ENCODE assay signal across 8 mouse cellular contexts in the genomic region with DNA sequence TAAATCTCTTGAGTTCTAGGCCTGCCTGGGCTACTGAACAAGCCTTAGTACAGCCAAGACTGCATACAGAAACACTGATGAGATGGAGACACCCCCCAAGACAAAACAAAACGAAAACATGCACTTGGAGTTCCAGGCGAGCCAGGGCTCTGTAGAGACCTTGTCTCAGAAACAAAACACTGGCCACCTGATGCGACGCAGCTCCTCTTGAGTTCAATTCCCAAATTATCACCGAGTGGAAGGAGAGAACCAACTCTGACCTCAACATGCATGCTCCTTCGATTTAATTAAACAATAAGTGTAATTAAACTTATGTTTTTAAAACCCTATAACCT. TPM values are rescaled to one million over a fixed set of nuclear protein-coding genes. Genes with fewer than 3 reads are reported as not detected.
DNase-seq lines count a peak whose midpoint lies in the region; ATAC-seq lines count a peak whose summit lies in the region.

No protein-coding gene starts in this region.

- H3K27ac ChIP-seq in embryonic facial prominence, embryonic 11.5 days (replicated peaks; ENCODE audit: low read depth, low read length) = peak overlapping the region; percentile 57; the same call in 1 of the 2 replicates
- H3K27ac ChIP-seq in intestine, embryonic 16.5 days (ENCODE audit: low read length) = peak overlapping the region; percentile 98
- peak overlapping the region; percentile 92 for H3K27ac ChIP-seq in midbrain, embryonic 14.5 days (replicated peaks; ENCODE audit: low read depth, low read length)

- H3K27me3 ChIP-seq in embryonic facial prominence, embryonic 11.5 days (ENCODE audit: control insufficient read depth, insufficient read depth, low read length) = no peaks in the 10 kb centered on the region
- H3K27me3 ChIP-seq in intestine, embryonic 16.5 days (replicated peaks; ENCODE audit: control insufficient read depth, insufficient read depth, low read length) = no peaks in the 10 kb centered on the region
- H3K27me3 ChIP-seq in midbrain, embryonic 14.5 days (ENCODE audit: control insufficient read depth, insufficient read depth, low read length) = no peaks in the 10 kb centered on the region

- peak; percentile 24 for DNase-seq in kidney, postnatal 10 days
- DNase-seq in kidney, adult 11 months = no peak
- peak; percentile 52 for DNase-seq in embryonic facial prominence, embryonic 11.5 days (ENCODE audit: low spot score)
- no peak for DNase-seq in midbrain, embryonic 14.5 days
- no peak for DNase-seq in MN1 (ENCODE audit: low spot score)
- no peak for DNase-seq in layer of hippocampus, adult 11-12 months (ENCODE audit: low spot score)
- DNase-seq in urinary bladder, postnatal 4 days (ENCODE audit: low spot score in 2 of 2) = no peak

- 23% methylated on average over 6 of the region's 6 CpGs for WGBS in embryonic facial prominence, embryonic 11.5 days
- 23% methylated on average over 6 of the region's 6 CpGs for WGBS in intestine, embryonic 16.5 days
- 30% methylated on average over 6 of the region's 6 CpGs for WGBS in midbrain, embryonic 14.5 days

- H3K4me3 ChIP-seq in embryonic facial prominence, embryonic 11.5 days (ENCODE audit: low read depth, low read length) = peak overlapping the region; percentile 70
- H3K4me3 ChIP-seq in intestine, embryonic 16.5 days (ENCODE audit: low read length) = peak overlapping the region; percentile 82
- H3K4me3 ChIP-seq in midbrain, embryonic 14.5 days (replicated peaks; ENCODE audit: low read depth, low read length) = peak overlapping the region; percentile 73

- H3K4me1 ChIP-seq in embryonic facial prominence, embryonic 11.5 days (ENCODE audit: control insufficient read depth, insufficient read depth, low read length) = no peaks in the 10 kb centered on the region
- peaks cover 30% of the 10 kb centered on the region for H3K4me1 ChIP-seq in intestine, embryonic 16.5 days (ENCODE audit: control insufficient read depth, insufficient read depth, low read length)
- peaks cover 10% of the 10 kb centered on the region for H3K4me1 ChIP-seq in midbrain, embryonic 14.5 days (ENCODE audit: control insufficient read depth, insufficient read depth, low read length)

- H3K36me3 ChIP-seq in embryonic facial prominence, embryonic 11.5 days (replicated peaks; ENCODE audit: control insufficient read depth, insufficient read depth, low read depth, low read length) = peaks cover 4% of the 10 kb centered on the region
- peaks cover 1% of the 10 kb centered on the region; the same call in 1 of the 2 replicates for H3K36me3 ChIP-seq in intestine, embryonic 16.5 days (ENCODE audit: control insufficient read depth, insufficient read depth, low read length)
- peaks cover 29% of the 10 kb centered on the region for H3K36me3 ChIP-seq in midbrain, embryonic 14.5 days (ENCODE audit: control insufficient read depth, insufficient read depth, low read length)

- peak overlapping the region; percentile 82 for H3K9ac ChIP-seq in embryonic facial prominence, embryonic 11.5 days (replicated peaks; ENCODE audit: low read length)
- peak overlapping the region; percentile 95; the same call in 1 of the 2 replicates for H3K9ac ChIP-seq in intestine, embryonic 16.5 days (ENCODE audit: low read depth, low read length)
- H3K9ac ChIP-seq in midbrain, embryonic 14.5 days (replicated peaks; ENCODE audit: low read length) = peak overlapping the region; percentile 88

- no peaks in the 10 kb centered on the region for H3K9me3 ChIP-seq in embryonic facial prominence, embryonic 11.5 days (replicated peaks; ENCODE audit: control insufficient read depth, low read length)
- H3K9me3 ChIP-seq in intestine, embryonic 16.5 days (ENCODE audit: control insufficient read depth, low read length) = no peaks in the 10 kb centered on the region
- no peaks in the 10 kb centered on the region for H3K9me3 ChIP-seq in midbrain, embryonic 14.5 days (ENCODE audit: control insufficient read depth, low read length)

- ATAC-seq in embryonic facial prominence, embryonic 11.5 days (replicated peaks; ENCODE audit: insufficient number of reproducible peaks, low FRiP score, low TSS enrichment, low read depth) = 0 out of 2 replicates have a peak, but pooled peaks have one; percentile 1
- no peak for ATAC-seq in intestine, embryonic 16.5 days
- peak; percentile 7; the same call in 1 of the 2 replicates for ATAC-seq in midbrain, embryonic 14.5 days (ENCODE audit: low FRiP score, low TSS enrichment)

- peak overlapping the region; percentile 59 for H3K4me2 ChIP-seq in embryonic facial prominence, embryonic 11.5 days (ENCODE audit: low read depth, low read length)
- H3K4me2 ChIP-seq in intestine, embryonic 16.5 days (ENCODE audit: low read depth, low read length) = peak overlapping the region; percentile 74
- H3K4me2 ChIP-seq in midbrain, embryonic 14.5 days (ENCODE audit: low read length) = peak overlapping the region; percentile 85

RNA-seq across cellular contexts. Expression of a gene that starts 0.2 kb away (rescaled TPM):
- 888 and 899 TPM in 2 replicates for polyA plus RNA-seq in embryonic facial prominence, embryonic 11.5 days (2014; fragmentation: Nextera tagmentation; extraction: Ambion mirVana)
- 1,298 and 1,315 TPM in 2 replicates for polyA plus RNA-seq in intestine, embryonic 16.5 days (2015; fragmentation: Nextera tagmentation; extraction: Ambion mirVana)
- 476 and 480 TPM in 2 replicates for polyA plus RNA-seq in midbrain, embryonic 14.5 days (2014; fragmentation: Nextera tagmentation; extraction: Ambion mirVana)

RNA-seq across cellular contexts. Expression of a gene that starts 9.1 kb away (rescaled TPM):
- 128 and 149 TPM in 2 replicates for polyA plus RNA-seq in embryonic facial prominence, embryonic 11.5 days (2014; fragmentation: Nextera tagmentation; extraction: Ambion mirVana)
- polyA plus RNA-seq in intestine, embryonic 16.5 days (2015; fragmentation: Nextera tagmentation; extraction: Ambion mirVana) = 84.4 and 92.1 TPM in 2 replicates
- polyA plus RNA-seq in midbrain, embryonic 14.5 days (2014; fragmentation: Nextera tagmentation; extraction: Ambion mirVana) = 113 and 144 TPM in 2 replicates

RNA-seq across cellular contexts. Expression of a gene that starts 32.6 kb away (rescaled TPM):
- polyA plus RNA-seq in embryonic facial prominence, embryonic 11.5 days (2014; fragmentation: Nextera tagmentation; extraction: Ambion mirVana) = 20.6 and 25.4 TPM in 2 replicates
- polyA plus RNA-seq in intestine, embryonic 16.5 days (2015; fragmentation: Nextera tagmentation; extraction: Ambion mirVana) = 40.9 and 45.1 TPM in 2 replicates
- 52.3 and 56.3 TPM in 2 replicates for polyA plus RNA-seq in midbrain, embryonic 14.5 days (2014; fragmentation: Nextera tagmentation; extraction: Ambion mirVana)

RNA-seq across cellular contexts. Expression of a gene that starts 32.6 kb away (rescaled TPM):
- 282 and 303 TPM in 2 replicates for polyA plus RNA-seq in embryonic facial prominence, embryonic 11.5 days (2014; fragmentation: Nextera tagmentation; extraction: Ambion mirVana)
- polyA plus RNA-seq in intestine, embryonic 16.5 days (2015; fragmentation: Nextera tagmentation; extraction: Ambion mirVana) = 425 and 427 TPM in 2 replicates
- 217 and 224 TPM in 2 replicates for polyA plus RNA-seq in midbrain, embryonic 14.5 days (2014; fragmentation: Nextera tagmentation; extraction: Ambion mirVana)

RNA-seq across cellular contexts. Expression of a gene that starts 41.9 kb away (rescaled TPM):
- 14.6 and 16.4 TPM in 2 replicates for polyA plus RNA-seq in embryonic facial prominence, embryonic 11.5 days (2014; fragmentation: Nextera tagmentation; extraction: Ambion mirVana)
- polyA plus RNA-seq in intestine, embryonic 16.5 days (2015; fragmentation: Nextera tagmentation; extraction: Ambion mirVana) = 15.5 TPM in 2 replicates
- polyA plus RNA-seq in midbrain, embryonic 14.5 days (2014; fragmentation: Nextera tagmentation; extraction: Ambion mirVana) = 23.2 and 23.5 TPM in 2 replicates

Comparison
In these comparisons a context has a peak if more than half of its experiments do, and no peak if none do; other contexts are left out.
1. DNase-seq: peak in kidney, postnatal 10 days (single experiment) and embryonic facial prominence, embryonic 11.5 days (single experiment); none in kidney, adult 11 months (single experiment), midbrain, embryonic 14.5 days (single experiment), MN1 (single experiment), layer of hippocampus, adult 11-12 months (single experiment) and urinary bladder, postnatal 4 days (0 of 2).
2. Peak in every context shown above with its lines, with median percentiles within 50 percentile points of each other: H3K27ac ChIP-seq, H3K4me2 ChIP-seq, H3K4me3 ChIP-seq and H3K9ac ChIP-seq.